Mouse (Mus musculus): Measurements from ENCODE around the gene Fgfr1op. TPM values are rescaled to one million over a fixed set of nuclear protein-coding genes. Genes with fewer than 3 reads are reported as not detected.
A peak's percentile ranks its signal among the peaks of the same experiment; 100 is the strongest.
"Not testable (repeated sequence)": the region's sequence is repeated elsewhere in the genome, so short reads cannot be mapped to it uniquely, and the experiment has no call there.

Gene Fgfr1op
- polyA plus RNA-seq, 1 experiment, result 28.1 TPM

DNA sequence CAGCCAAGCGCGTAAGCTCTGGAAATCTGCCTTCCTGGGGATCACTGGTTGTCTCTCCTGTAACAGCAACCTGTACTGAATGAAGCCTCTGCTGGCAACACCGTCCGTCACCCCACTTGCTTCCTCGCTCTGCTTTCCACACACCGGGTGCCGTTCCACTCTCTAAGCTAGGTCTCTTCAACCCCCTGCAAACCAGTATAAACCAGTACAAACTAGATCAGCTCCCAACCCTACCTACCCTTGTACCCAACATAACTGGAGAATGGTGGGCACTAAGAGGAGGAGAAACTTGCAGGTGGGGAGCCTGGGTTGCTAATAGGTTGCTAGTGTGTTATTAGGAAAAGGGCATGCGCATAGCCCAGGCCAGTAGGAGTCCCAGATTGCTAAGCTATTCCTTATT, 9.3 kb upstream of the Fgfr1op start:
- H3K4me1 ChIP-seq (ENCODE audit: control insufficient read depth, insufficient read depth, low read length); H3K4me3 ChIP-seq (ENCODE audit: insufficient read depth, low read length); H3K27ac ChIP-seq (ENCODE audit: insufficient read depth, low read length): not testable (repeated sequence)

DNA sequence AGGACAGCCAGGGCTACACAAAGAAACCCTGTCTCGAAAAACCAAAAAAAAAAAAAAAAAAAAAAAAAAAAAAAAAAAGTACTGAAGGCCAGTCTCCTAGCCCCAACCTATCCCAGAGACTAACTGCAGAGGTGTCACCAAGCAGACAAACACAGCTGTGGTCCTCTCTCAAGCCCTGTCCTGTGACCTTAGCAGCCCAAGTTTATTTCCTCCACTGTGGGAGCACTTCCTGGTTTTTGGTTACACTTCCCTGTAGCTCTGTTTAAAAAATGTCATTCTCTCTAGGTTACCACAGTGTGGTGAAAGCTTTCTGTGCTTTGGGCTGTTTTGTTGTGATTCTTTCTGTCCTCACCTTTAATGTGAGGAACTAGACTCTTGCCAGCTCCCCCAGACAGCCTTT, 6.7 kb upstream of the Fgfr1op start:
- H3K4me1 ChIP-seq (ENCODE audit: control insufficient read depth, insufficient read depth, low read length), result not testable (repeated sequence)

DNA sequence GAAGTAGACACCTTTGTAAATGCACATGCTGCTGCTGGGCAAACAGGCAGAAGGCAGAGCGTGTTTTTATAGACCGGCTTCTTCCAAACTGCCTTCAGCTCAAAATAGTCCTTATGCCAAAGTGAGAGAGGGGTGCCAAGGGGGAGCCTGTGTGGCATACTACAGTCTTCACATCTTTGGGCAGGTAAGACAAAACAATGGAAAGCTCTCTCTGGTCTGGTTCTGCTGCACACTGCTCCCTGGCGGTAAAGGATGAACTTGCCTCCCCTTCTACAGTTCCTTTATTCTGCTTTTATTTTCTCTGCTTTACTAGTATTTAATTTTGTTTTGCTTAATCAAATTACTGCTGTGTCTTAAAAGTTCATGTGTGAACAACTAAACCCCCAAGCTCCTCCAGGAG, 4.3 kb upstream of the Fgfr1op start:
- not testable (repeated sequence) for H3K4me3 ChIP-seq (ENCODE audit: insufficient read depth, low read length); H3K27ac ChIP-seq (ENCODE audit: insufficient read depth, low read length); H3K4me1 ChIP-seq (ENCODE audit: control insufficient read depth, insufficient read depth, low read length)

More for the DNA sequence above, 6.7 kb upstream of the Fgfr1op start:
- not testable (repeated sequence) for H3K4me3 ChIP-seq (ENCODE audit: insufficient read depth, low read length); H3K27ac ChIP-seq (ENCODE audit: insufficient read depth, low read length)

DNA sequence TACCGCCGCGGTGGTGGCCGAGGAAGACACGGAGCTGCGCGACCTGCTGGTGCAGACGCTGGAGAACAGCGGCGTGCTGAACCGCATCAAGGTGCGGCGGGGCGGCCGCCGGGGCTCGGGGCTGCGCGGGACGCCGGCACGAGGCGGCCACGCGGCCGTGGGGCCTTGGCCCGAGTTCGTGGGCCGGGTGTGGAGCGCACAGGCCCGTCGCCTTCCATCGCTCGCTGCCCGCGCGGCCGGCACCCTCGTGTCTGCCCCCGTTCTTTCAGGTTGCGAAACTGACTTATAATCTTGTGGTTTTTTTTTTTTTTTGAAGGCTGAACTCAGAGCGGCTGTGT, 276 bp downstream of the Fgfr1op start:
- peak overlapping the region; percentile 39 for H3K4me3 ChIP-seq (ENCODE audit: insufficient read depth, low read length)
- H3K27ac ChIP-seq (ENCODE audit: insufficient read depth, low read length), result not testable (repeated sequence)

DNA sequence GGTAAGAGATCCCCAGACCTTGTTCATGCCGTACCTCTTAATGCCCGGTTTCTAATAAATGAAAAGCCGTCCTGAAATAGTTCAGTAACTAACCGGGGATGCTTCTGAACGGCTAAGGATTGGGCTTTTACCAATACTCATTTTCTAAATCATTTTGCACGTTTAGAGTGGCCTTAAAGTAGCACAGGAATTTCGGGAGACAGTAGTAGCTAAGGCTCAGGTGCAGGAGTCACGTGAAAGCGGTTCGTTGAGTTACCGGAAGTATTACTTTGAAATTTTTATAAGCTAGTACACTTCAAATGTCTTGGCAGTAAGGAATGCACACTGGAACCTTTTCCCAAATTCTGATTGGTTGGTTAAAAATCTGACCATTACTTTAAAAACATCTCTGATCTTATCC, 676 bp downstream of the Fgfr1op start:
- peak overlapping the region; percentile 39 for H3K4me3 ChIP-seq (ENCODE audit: insufficient read depth, low read length)
- H3K27ac ChIP-seq (ENCODE audit: insufficient read depth, low read length); H3K4me1 ChIP-seq (ENCODE audit: control insufficient read depth, insufficient read depth, low read length): not testable (repeated sequence)

More for the DNA sequence above, 276 bp downstream of the Fgfr1op start:
- H3K4me1 ChIP-seq (ENCODE audit: control insufficient read depth, insufficient read depth, low read length), result not testable (repeated sequence)

DNA sequence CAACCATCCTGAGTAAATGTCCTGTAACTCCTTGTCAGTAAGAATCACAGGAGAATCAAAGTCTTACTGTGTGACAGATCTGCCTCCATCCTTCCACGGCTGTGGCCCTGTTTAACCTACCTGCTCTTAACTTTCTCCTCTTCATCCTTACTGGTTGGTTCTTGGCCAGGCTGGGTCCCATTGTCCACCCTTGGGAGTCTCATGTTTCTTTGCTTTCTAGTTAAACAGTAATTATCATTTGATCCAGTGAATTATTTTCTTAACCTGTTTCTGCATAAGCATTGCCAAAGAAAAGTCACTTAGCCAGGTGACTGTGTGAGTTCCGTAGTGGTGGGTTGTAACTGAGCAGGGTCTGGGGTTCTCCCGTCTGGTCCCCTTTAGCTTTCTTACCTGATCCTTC, 1.2 kb downstream of the Fgfr1op start:
- not testable (repeated sequence) for H3K27ac ChIP-seq (ENCODE audit: insufficient read depth, low read length); H3K4me1 ChIP-seq (ENCODE audit: control insufficient read depth, insufficient read depth, low read length)
- H3K4me3 ChIP-seq (ENCODE audit: insufficient read depth, low read length), result peak overlapping the region; percentile 39; the same call in 1 of the 2 replicates

DNA sequence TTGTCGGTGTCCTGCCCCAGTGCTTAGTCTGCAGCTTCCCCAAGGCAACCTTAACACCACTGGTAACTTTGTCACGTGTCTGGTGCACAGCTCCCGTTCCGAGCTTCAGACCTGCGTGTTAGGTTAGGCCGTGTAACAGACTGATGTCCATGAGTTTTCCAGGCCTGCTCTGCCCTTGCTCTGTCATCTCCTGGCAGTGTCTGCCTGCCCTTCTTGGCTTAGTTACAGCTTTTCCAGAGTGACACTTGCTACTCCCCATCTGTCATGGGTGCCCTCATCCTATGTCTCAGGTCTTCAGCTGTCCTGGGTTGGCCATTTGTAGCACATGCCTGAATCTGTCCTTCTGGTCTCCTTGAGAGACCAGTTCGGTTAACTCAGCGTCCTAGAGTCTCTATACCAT, 2.1 kb downstream of the Fgfr1op start:
- H3K27ac ChIP-seq (ENCODE audit: insufficient read depth, low read length); H3K4me1 ChIP-seq (ENCODE audit: control insufficient read depth, insufficient read depth, low read length); H3K4me3 ChIP-seq (ENCODE audit: insufficient read depth, low read length): not testable (repeated sequence)

DNA sequence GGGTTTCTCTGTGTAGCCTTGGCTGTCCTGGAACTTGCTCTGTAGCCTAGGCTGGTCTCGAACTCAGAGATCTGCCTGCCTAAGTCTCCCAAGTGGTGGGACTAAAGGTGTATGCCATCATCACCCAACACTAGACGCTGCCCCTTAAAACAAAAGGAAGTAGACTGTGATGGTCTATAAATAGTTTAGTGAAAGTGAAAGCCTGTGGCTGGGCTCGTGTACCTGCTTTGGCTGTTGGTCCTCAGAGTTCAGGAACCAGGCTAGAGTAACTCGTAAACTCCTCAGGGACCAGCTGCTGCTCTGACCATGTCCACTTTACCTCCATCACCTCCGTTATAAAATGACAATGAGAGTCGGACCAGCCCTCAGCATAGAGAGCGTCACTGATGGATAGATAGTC, 5.0 kb downstream of the Fgfr1op start:
- no peak overlapping the region for H3K27ac ChIP-seq (ENCODE audit: insufficient read depth, low read length)
- H3K4me1 ChIP-seq (ENCODE audit: control insufficient read depth, insufficient read depth, low read length), result no peaks in the 10 kb centered on the region
- no peak overlapping the region for H3K4me3 ChIP-seq (ENCODE audit: insufficient read depth, low read length)
- TF ChIP-seq POLR2A (IDR thresholded peaks at IDR 0.05; ENCODE audit: low read depth, low read length), result no peak
- TF ChIP-seq CTCF (IDR thresholded peaks at IDR 0.05; ENCODE audit: borderline replicate concordance, insufficient read depth, low read length), result no peak

DNA sequence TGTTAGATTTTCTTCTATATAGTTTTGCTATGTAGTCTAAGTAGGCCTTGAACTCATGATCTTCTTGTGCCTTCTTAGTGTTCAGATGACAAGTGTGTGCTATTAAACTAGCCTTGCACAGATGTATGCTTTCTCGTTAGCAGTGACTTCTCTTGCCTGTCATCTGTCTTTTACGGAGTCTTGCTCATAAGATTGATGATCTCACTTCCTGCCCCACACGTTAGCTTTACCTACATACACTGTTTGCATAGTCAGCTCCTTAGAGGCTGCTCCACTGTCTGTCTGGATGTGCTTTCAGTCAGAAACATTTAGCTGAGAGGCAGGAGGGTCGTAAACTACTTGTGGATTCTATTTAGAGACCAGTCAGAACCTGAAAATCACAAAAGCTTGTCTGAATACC, 5.8 kb downstream of the Fgfr1op start:
- Histone ChIP-seq H3K4me1 (ENCODE audit: control insufficient read depth, insufficient read depth, low read length) (no peaks in the 10 kb centered on the region), H3K27ac (ENCODE audit: insufficient read depth, low read length) (no peak overlapping the region), H3K4me3 (ENCODE audit: insufficient read depth, low read length) (no peak overlapping the region)
- TF ChIP-seq POLR2A (IDR thresholded peaks at IDR 0.05; ENCODE audit: low read depth, low read length) (no peak), CTCF (IDR thresholded peaks at IDR 0.05; ENCODE audit: borderline replicate concordance, insufficient read depth, low read length) (no peak)

DNA sequence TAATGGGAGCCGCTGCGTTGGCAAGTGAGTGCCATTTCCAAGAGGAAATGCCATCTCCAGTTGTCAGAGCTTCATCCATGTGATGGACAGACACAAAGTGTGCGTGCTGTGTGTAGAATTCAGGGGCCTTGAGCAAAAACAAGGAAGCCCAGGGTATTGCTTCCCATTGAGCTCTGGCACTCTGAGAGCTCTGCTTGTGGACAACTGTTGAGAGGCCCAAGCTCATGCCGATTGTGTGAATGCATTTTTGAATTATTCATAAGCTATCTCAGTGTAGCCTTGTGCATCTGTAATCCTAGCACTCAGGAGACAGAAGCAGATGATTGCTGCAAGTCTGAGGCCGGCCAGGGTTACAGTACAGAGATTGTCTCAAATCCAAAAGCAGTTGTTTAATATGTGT, 11.8 kb downstream of the Fgfr1op start:
- TF ChIP-seq POLR2A (IDR thresholded peaks at IDR 0.05; ENCODE audit: low read depth, low read length) (no peak), CTCF (IDR thresholded peaks at IDR 0.05; ENCODE audit: borderline replicate concordance, insufficient read depth, low read length) (no peak)
- no peak overlapping the region for H3K4me3 ChIP-seq (ENCODE audit: insufficient read depth, low read length)
- no peaks in the 10 kb centered on the region for H3K4me1 ChIP-seq (ENCODE audit: control insufficient read depth, insufficient read depth, low read length)
- H3K27ac ChIP-seq (ENCODE audit: insufficient read depth, low read length), result no peak overlapping the region

DNA sequence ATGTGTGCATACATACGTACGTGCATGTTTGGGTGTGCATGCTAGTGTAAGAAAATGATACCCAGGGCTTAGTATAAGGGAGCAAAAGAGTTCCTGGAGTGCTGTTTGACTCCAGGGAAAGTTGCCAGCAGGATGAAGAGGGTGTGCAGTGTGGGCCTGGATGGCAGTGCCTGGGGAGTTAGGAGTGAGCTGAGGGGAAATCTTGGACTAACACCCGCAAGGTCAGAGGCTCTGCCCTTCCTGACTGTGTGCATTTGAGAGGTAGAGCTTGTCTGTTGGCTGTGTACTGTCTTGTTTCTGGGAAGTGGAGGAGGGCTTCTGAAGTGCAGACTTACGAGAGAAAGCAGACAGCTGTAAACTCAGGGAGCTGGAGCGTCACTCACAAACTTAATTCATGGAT, 18.5 kb downstream of the Fgfr1op start:
- TF ChIP-seq POLR2A (IDR thresholded peaks at IDR 0.05; ENCODE audit: low read depth, low read length), result no peak
- no peak for TF ChIP-seq CTCF (IDR thresholded peaks at IDR 0.05; ENCODE audit: borderline replicate concordance, insufficient read depth, low read length)
- H3K4me3 ChIP-seq (ENCODE audit: insufficient read depth, low read length), result no peak overlapping the region
- H3K27ac ChIP-seq (ENCODE audit: insufficient read depth, low read length), result no peak overlapping the region
- no peaks in the 10 kb centered on the region for H3K4me1 ChIP-seq (ENCODE audit: control insufficient read depth, insufficient read depth, low read length)

DNA sequence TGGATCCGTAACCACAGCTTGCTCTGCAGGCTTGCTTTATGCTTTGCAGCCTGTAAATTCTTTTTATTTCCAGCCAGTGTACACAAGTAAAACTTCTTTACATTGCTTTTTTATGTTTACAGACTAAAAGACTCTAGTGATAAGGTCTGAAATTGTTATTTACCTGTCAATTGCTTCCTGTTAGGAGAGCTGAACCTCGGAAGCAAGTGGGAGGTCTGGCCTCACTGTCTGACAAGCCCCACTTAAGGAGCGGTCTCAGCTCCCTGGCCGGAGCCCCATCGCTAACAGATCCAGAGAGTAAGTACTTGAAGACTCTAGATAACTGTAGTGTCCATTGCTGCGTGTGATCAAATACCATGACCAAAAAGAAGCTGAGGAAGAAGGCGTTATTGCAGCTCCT, 18.9 kb downstream of the Fgfr1op start:
- no peak overlapping the region for H3K4me3 ChIP-seq (ENCODE audit: insufficient read depth, low read length)
- no peak for TF ChIP-seq CTCF (IDR thresholded peaks at IDR 0.05; ENCODE audit: borderline replicate concordance, insufficient read depth, low read length)
- no peak for TF ChIP-seq POLR2A (IDR thresholded peaks at IDR 0.05; ENCODE audit: low read depth, low read length)
- H3K4me1 ChIP-seq (ENCODE audit: control insufficient read depth, insufficient read depth, low read length), result no peaks in the 10 kb centered on the region
- H3K27ac ChIP-seq (ENCODE audit: insufficient read depth, low read length), result no peak overlapping the region
